Mouse (Mus musculus) cerebellum, postnatal 14 days (tissue): ENCODE results near the gene Pax6.

Experiments used
- DNase-seq, 2 experiments: peaks; one replicate each; pipeline ENCODE4 v3.0.0; 2021; ENCODE audit warnings: mixed read lengths in 2 of 2

Gene Pax6

GRCm38 (mm10) chr2:105671798-105672595 is 3.3 kb downstream of the Pax6 start:
- peak; percentile 70 to 72 for DNase-seq

- DNase-seq, result peak; percentile 66 to 69
These were observed 3.9 kb downstream of the Pax6 start for GRCm38 (mm10) chr2:105672596-105672960.

GRCm38 (mm10) chr2:105673054-105673453 is 4.4 kb downstream of the Pax6 start:
- peak; percentile 67 to 70 for DNase-seq

- peak; percentile 83 to 89 for DNase-seq
These were observed 4.9 kb downstream of the Pax6 start for GRCm38 (mm10) chr2:105673631-105674060.

GRCm38 (mm10) chr2:105674061-105674874 is 5.6 kb downstream of the Pax6 start:
- DNase-seq, result peak; percentile 62 to 70

- DNase-seq, result peak; percentile 89 to 94
These were observed 6.4 kb downstream of the Pax6 start for GRCm38 (mm10) chr2:105674875-105675729.

GRCm38 (mm10) chr2:105675730-105676079 is 7.0 kb downstream of the Pax6 start:
- DNase-seq, result no peak

GRCm38 (mm10) chr2:105676080-105676908 is 7.6 kb downstream of the Pax6 start:
- peak; percentile 72 to 73 for DNase-seq

GRCm38 (mm10) chr2:105676909-105677433 is 8.3 kb downstream of the Pax6 start:
- no peak for DNase-seq

GRCm38 (mm10) chr2:105677434-105678105 is 8.9 kb downstream of the Pax6 start:
- DNase-seq, result peak; percentile 30 to 69

- peak in 1 of 2 experiments; percentile 41 for DNase-seq
These were observed 9.6 kb downstream of the Pax6 start for GRCm38 (mm10) chr2:105678306-105678705.

GRCm38 (mm10) chr2:105678880-105679321 is 10.2 kb downstream of the Pax6 start:
- DNase-seq, result peak; percentile 40 to 65

- peak in 1 of 2 experiments; percentile 23 for DNase-seq
These were observed 10.6 kb downstream of the Pax6 start for GRCm38 (mm10) chr2:105679331-105679730.

- DNase-seq, result peak; percentile 71 to 80
These were observed 11.7 kb downstream of the Pax6 start for GRCm38 (mm10) chr2:105680146-105680998.

GRCm38 (mm10) chr2:105680999-105681710 is 12.5 kb downstream of the Pax6 start:
- DNase-seq, result peak; percentile 71 to 80

- peak; percentile 79 for DNase-seq
These were observed 13.4 kb downstream of the Pax6 start for GRCm38 (mm10) chr2:105682011-105682501.

- DNase-seq, result peak; percentile 66 to 77
These were observed 14.1 kb downstream of the Pax6 start for GRCm38 (mm10) chr2:105682634-105683351.

- DNase-seq, result peak; percentile 71 to 75
These were observed 15.2 kb downstream of the Pax6 start for GRCm38 (mm10) chr2:105683771-105684410.
